Mouse (Mus musculus) E14TG2a.4 (cell line): ENCODE data around the gene Wdr61.
A peak's percentile ranks its signal among the peaks of the same experiment; 100 is the strongest.
"Not testable (repeated sequence)": the region's sequence is repeated elsewhere in the genome, so short reads cannot be mapped to it uniquely, and the experiment has no call there.

Experiments
- H3K27me3 ChIP-seq: 2 replicates; pipeline ENCODE4 v1.6.1; 2014; ENCODE audit warnings: low read length, control low read depth; ENCODE audit not compliant: insufficient read depth
- H3K36me3 ChIP-seq: 2 replicates; pipeline ENCODE4 v1.6.1; 2014; ENCODE audit warnings: low read length, control low read depth; ENCODE audit not compliant: insufficient read depth
- H3K4me1 ChIP-seq: replicated peaks from 2 replicates; pipeline ENCODE4 v1.6.1; 2014; ENCODE audit warnings: low read depth, low read length, control low read depth
- H3K4me3 ChIP-seq: replicated peaks from 2 replicates; pipeline ENCODE4 v1.5.1; 2014; ENCODE audit warnings: mild to moderate bottlenecking, low read length
- H3K9me3 ChIP-seq: 2 replicates; pipeline ENCODE4 v1.6.1; 2014; ENCODE audit warnings: low read length, control low read depth
- CTCF ChIP-seq: conservative IDR thresholded peaks from 2 replicates; pipeline ENCODE4 v1.5.1; 2014; ENCODE audit warnings: low read length
- NANOG ChIP-seq: IDR thresholded peaks from 2 replicates; pipeline ENCODE4 v1.6.1; 2014; ENCODE audit warnings: borderline replicate concordance, low read length, mixed read lengths
- POU5F1 ChIP-seq: IDR thresholded peaks from 2 replicates; pipeline ENCODE4 v1.6.1; 2014; ENCODE audit warnings: low read length, borderline replicate concordance

Wdr61 gene

DNA sequence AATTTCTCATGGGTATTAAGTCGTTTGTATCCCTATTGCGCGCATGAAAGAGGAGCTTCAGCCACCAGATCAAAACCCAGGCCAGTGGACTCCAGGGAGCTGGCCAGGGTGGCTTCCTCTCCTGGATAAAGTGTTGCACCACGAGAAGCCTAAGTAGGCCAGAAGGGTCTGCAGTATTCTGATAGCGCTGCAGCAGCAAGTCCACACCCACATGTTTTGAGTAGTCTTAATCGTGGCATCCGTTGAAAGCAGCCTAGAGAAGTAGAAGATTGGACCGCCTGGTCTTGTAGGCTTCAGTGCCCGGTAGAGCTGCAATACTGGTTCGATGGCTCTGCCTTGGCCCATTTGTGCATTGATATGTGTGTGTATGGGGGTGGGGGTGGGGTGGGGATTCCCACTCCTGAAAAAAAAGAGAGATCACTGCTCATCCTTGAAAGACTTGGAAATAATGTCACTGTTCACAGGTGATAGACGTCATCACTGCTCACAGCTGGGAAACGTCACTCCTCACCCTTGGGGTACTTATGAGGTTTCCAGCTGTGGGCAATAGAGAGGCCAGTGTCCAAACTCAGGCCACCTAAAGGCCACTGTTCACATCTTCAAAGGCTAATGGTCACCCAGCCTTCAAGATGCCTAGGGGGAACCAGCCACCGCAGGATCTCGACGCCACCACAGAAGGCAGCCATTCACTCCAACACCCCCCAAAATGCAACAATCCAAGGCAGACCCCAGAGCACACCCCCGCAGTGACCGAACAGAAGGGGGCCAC is 35.8 kb downstream of the Wdr61 start, which contains the start of gene Dnaja4:
Gene Dnaja4, plus strand, starts transcription at position 556 of the 769 bp plus-strand sequence.
- peak within 1 kb of the TSS; percentile 79 for H3K4me3 ChIP-seq
- H3K27me3 ChIP-seq: peaks cover 90% of the 10 kb centered on the region
- H3K4me1 ChIP-seq: peaks cover 16% of the 10 kb centered on the region
- TF ChIP-seq POU5F1 (no peak), CTCF (no peak), NANOG (no peak)
- no peaks in the 10 kb centered on the region for H3K36me3 ChIP-seq
- no peaks in the 10 kb centered on the region for H3K9me3 ChIP-seq

DNA sequence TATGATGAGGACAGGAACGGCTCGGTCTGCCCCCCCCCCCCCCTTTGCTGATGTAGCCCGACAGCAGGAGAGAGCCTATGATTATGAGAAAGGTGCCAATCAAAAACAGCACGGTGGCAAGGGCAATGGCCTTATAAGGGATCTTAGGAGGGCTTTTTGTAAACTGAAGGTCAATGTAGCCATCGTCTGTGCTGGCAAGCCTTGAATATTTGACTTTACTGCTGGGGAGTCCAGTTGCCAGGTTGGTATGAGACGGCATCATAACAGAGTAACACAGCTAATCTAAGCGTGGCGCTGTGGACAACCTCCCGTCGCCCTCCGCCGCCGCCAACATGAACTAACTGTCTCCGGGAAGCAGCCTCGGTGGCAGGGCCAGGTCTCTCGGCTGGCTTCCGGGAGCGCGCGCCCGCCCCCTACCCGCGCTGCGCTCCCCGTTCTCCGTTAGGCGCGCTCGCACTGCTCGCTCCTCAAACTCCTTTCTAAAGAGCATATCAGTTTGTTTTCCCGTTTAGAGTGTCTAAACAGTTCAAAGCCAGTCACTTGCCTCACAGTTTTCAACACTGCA is 43.0 kb downstream of the Wdr61 start:
- H3K9me3 ChIP-seq, H3K4me1 ChIP-seq, H3K36me3 ChIP-seq: not testable (repeated sequence)
- Histone ChIP-seq H3K4me3 (peak overlapping the region; percentile 26; the same call in 1 of the 2 replicates), H3K27me3 (peaks cover 58% of the 10 kb centered on the region)

DNA sequence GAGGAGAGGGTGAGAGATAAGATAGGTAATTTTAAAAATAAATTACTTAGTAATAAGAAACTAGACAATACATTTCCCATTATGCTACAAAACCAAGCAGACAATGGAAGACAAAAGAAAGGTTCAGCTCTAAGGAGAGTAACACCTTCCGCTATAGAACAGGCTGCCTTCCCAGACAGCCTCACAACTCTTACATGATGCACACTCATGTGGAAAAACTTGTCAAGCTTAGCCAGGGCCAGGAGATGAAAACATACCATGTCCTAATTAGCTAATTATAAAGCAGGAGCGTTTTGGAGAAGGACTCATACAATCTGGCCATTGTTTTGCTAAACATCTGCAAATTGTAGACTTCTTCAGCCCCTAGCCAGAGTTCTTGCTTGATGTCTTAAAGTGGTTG is 43.6 kb downstream of the Wdr61 start:
- H3K36me3 ChIP-seq, H3K4me3 ChIP-seq, H3K4me1 ChIP-seq, H3K9me3 ChIP-seq: not testable (repeated sequence)
- peaks cover 54% of the 10 kb centered on the region for H3K27me3 ChIP-seq

DNA sequence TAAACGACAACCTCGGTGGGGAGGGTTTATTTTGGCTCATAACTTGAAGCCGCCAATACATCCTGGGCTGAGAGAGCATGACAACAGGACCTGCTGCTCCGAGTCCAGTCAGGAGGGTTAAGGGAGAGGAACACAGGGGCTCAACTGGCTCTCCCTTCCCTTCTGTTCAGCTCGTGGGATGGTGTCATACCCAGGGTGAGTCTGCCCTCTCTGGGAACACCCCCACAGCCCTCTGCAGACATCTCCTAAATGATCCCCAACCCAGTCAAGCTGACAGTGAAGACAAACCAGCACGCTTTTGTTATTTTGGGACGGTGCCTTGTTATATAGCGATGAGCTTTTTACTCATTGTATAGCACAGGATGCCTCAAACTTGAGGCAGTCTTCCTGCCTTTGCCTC is 44.9 kb downstream of the Wdr61 start:
- TF ChIP-seq POU5F1 (no peak), NANOG (no peak), CTCF (no peak)
- H3K9me3 ChIP-seq: no peaks in the 10 kb centered on the region

DNA sequence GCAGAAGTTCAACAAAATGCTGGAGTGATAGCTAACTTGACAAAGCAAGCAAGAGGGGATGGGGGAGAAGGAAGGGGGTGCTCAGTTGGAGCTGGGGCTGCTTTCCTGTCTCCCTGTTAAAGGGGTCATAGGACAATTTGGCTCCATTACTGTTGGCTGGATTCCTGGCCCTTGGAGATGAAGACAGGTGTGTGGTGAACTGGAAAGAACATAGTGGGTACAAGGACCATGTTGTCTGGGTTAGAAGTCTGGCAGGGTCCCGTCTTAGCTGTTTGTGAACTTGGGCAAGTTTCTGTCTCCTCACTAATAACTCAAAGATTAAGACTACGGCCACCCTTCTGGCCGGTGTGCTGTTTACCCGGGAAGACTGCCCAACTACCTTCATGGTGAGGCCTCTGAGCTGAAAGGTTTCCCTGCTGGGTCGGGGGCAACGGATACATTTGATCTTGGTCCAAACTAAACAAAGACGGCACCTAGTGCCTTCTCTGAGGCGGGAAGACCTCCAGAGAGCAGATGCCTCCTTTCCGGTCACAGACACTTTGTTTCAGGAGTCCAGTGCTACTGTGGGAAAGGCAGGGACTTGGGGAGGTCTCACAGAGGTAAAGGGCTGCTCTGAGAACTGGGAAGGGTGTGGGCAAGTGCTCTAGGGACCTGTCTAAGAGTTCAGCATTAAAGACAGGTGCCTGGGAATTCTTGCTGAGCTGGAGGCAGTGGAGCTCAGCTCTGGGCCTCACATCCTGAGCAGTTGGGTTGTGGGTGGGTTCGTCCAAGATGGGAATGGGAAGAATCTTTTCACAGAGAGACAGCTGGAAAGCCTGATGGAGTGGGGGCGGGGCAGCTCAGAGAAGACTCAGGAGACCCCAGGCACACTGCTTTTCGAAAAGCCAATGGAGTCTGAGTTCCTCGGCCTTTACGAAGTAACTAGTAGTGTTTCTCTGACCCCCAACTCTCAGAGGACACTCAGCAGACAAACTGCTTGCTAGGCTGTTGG is 46.8 kb downstream of the Wdr61 start:
- no peaks in the 10 kb centered on the region for H3K9me3 ChIP-seq
- H3K27me3 ChIP-seq: peaks cover 49% of the 10 kb centered on the region
- H3K4me1 ChIP-seq: peaks cover 4% of the 10 kb centered on the region; the same call in 1 of the 2 replicates
- no peak overlapping the region for H3K4me3 ChIP-seq
- no peaks in the 10 kb centered on the region for H3K36me3 ChIP-seq
- TF ChIP-seq NANOG (no peak), CTCF (no peak), POU5F1 (no peak)

More for the DNA sequence above, 44.9 kb downstream of the Wdr61 start:
- H3K4me3 ChIP-seq: no peak overlapping the region
- H3K36me3 ChIP-seq: no peaks in the 10 kb centered on the region
- peaks cover 4% of the 10 kb centered on the region; the same call in 1 of the 2 replicates for H3K4me1 ChIP-seq
- peaks cover 52% of the 10 kb centered on the region for H3K27me3 ChIP-seq

DNA sequence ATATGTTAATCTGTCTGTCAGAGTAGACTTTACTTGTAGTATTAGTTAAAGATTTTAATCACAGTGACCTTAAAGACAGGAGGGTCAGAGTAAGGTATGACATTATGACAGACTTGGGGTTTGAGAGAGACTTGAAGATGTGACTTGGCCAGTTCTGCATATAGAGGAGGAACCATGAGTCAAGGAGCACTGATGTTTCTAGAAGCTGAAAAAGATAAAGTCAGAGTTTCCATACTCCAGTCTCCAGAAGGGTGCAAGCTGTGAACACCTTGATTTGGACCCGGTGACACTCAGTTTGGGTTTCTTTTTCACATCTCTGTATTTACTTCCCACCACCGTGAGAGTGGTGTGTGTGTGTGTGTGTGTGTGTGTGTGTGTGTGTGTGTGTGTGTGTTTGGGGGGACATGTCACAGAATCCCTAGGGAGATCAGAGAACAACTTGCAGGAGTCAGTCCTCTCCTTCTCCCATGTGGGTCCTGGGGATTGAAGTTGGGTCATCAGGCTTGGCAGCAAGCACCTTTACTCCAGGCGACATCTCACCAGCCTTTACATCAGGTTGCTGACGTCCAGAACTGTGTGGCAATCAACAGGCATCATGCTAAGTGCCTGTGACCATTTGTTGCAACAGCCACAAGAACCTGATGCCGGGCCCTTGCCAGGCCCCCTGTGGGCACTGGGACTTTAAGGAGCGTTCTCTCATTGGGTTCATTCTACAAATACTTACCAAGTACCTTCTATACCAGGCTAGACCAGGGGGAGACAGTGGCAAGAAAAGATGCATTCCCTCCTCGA is 50.3 kb downstream of the Wdr61 start:
- TF ChIP-seq CTCF (no peak), POU5F1 (no peak), NANOG (no peak)

DNA sequence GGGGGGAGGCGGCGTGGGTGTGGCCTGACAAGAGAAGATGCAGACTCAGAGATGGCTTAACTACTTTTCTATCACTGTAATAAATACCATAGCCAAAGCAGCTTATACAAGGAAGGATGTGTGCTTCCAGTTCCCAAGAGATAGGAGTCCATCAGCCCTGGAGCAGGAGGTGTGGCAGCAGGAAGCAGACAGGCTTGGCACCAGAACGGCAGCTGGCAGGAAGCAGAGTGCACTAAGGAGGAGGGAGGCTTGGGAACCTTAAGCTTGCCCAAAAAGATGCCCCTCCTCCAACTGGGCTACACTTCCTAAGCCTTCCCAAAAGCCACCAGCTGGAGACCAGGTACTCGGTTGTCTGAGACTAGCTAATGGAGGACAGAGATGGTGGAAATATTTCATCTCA is 51.5 kb downstream of the Wdr61 start:
- no peak overlapping the region for H3K4me3 ChIP-seq
- peaks cover 41% of the 10 kb centered on the region for H3K27me3 ChIP-seq
- H3K9me3 ChIP-seq: no peaks in the 10 kb centered on the region
- TF ChIP-seq NANOG (no peak), CTCF (no peak), POU5F1 (no peak)
- no peaks in the 10 kb centered on the region for H3K4me1 ChIP-seq
- H3K36me3 ChIP-seq: no peaks in the 10 kb centered on the region

More for the DNA sequence above, 50.3 kb downstream of the Wdr61 start:
- Histone ChIP-seq H3K9me3 (no peaks in the 10 kb centered on the region), H3K4me1 (no peaks in the 10 kb centered on the region), H3K27me3 (peaks cover 38% of the 10 kb centered on the region), H3K36me3 (no peaks in the 10 kb centered on the region), H3K4me3 (no peak overlapping the region)

DNA sequence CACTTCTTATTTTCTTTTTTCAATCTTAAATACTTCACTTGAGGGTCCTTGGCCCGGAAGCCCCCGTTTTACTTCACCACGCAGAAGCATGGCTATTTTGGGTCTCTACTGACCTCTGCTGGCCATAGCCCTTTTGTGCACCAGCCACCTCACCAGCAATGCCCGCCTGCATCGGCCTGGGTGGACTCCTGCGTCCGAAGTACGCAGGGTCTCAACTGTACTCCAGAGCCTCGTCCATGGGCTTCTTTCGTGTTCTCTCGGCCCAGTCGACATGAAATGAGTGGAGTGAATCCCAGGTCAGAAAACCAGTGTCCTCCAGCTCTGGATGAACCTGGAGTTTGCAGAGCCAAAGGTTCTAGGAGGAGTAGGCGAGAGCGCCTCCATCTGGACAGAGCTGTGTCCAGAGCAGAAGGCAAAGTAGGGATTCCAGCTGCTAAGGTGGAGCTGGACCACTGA is 57.8 kb downstream of the Wdr61 start:
- Histone ChIP-seq H3K4me3 (peak overlapping the region; percentile 32; the same call in 1 of the 2 replicates), H3K36me3 (no peaks in the 10 kb centered on the region), H3K9me3 (no peaks in the 10 kb centered on the region), H3K4me1 (no peaks in the 10 kb centered on the region; the same call in 1 of the 2 replicates), H3K27me3 (peaks cover 22% of the 10 kb centered on the region)
- TF ChIP-seq POU5F1 (no peak), CTCF (peak; percentile 66), NANOG (no peak)
